Mouse (Mus musculus) midbrain, embryonic 14.5 days (tissue): Measurements from ENCODE around the gene Gorab. TPM values are rescaled to one million over a fixed set of nuclear protein-coding genes. Genes with fewer than 3 reads are reported as not detected.
A peak's percentile ranks its signal among the peaks of the same experiment; 100 is the strongest.

Source experiments
- ATAC-seq: fragments of 200-750 bp; cut with Nextera tagmentation; 2 replicates; pipeline ENCODE4 v1.8.0; 2017; ENCODE audit warnings: moderate number of reproducible peaks, moderate library complexity; ENCODE audit not compliant: low FRiP score, low TSS enrichment
- DNase-seq: peaks from one replicate; pipeline ENCODE4 v3.0.0-alpha.2; 2015
- H3K27ac ChIP-seq: fragments of 300-500 bp; sonication (generic); replicated peaks from 2 replicates; pipeline ENCODE4 v1.5.1; 2014; ENCODE audit warnings: mild to moderate bottlenecking, low read depth, low read length, moderate library complexity
- H3K27me3 ChIP-seq: fragments of 300-500 bp; sonication (generic); 2 replicates; pipeline ENCODE4 v1.6.1; 2014; ENCODE audit warnings: low read length, control low read depth, mixed read lengths; ENCODE audit not compliant: control insufficient read depth, insufficient read depth
- H3K36me3 ChIP-seq: fragments of 300-500 bp; sonication (generic); 2 replicates; pipeline ENCODE4 v1.6.1; 2014; ENCODE audit warnings: low read length, control low read depth; ENCODE audit not compliant: control insufficient read depth, insufficient read depth
- H3K4me1 ChIP-seq: fragments of 300-500 bp; sonication (generic); 2 replicates; pipeline ENCODE4 v1.6.1; 2014; ENCODE audit warnings: mild to moderate bottlenecking, antibody characterized with exemption, low read length, control low read depth; ENCODE audit not compliant: control insufficient read depth, insufficient read depth
- H3K4me2 ChIP-seq: fragments of 300-500 bp; sonication (generic); 2 replicates; pipeline ENCODE4 v1.6.1; 2014; ENCODE audit warnings: mild to moderate bottlenecking, low read length, moderate library complexity
- H3K4me3 ChIP-seq: fragments of 300-500 bp; sonication (generic); replicated peaks from 2 replicates; pipeline ENCODE4 v1.5.1; 2014; ENCODE audit warnings: low read depth, low read length
- H3K9ac ChIP-seq: fragments of 300-500 bp; sonication (generic); replicated peaks from 2 replicates; pipeline ENCODE4 v1.6.1; 2014; ENCODE audit warnings: mild to moderate bottlenecking, low read length, moderate library complexity
- H3K9me3 ChIP-seq: fragments of 300-500 bp; sonication (generic); 2 replicates; pipeline ENCODE4 v1.6.1; 2016; ENCODE audit warnings: low read length, control low read depth, mixed read lengths; ENCODE audit not compliant: control insufficient read depth
- WGBS: fragments of 180-500 bp; shearing (Covaris S2); extraction: QIAGEN DNeasy Blood & Tissue Kit; methylation state at CpG from one replicate; pipeline ENCODE4 v1.1.7; 2014; 5-methylcytosine and 5-hydroxymethylcytosine counted together
- polyA plus RNA-seq: library from polyadenylated mRNA; unstranded; fragments of >200 nt; fragmentation: Nextera tagmentation; extraction: Ambion mirVana; gene quantifications from 2 replicates; pipeline ENCODE4 v1.2.1, GENCODE M21; 2014

Gene Gorab
- 21.4 and 23.7 TPM in 2 replicates for polyA plus RNA-seq

GRCm38 (mm10) chr1:163403498-163404126 lies at the start of gene Gorab:
TSS of gene Gorab (minus strand) at chr1:163403669.
- no peaks in the 10 kb centered on the region for H3K36me3 ChIP-seq
- DNase-seq (peak; percentile 97), ATAC-seq (peak; percentile 100)
- H3K4me2 ChIP-seq, result peak within 1 kb of the TSS; percentile 77
- H3K27me3 ChIP-seq, result no peaks in the 10 kb centered on the region
- no peaks in the 10 kb centered on the region for H3K9me3 ChIP-seq
- peak within 1 kb of the TSS; percentile 82 for H3K4me3 ChIP-seq
- H3K9ac ChIP-seq, result peak within 1 kb of the TSS; percentile 80
- H3K27ac ChIP-seq, result peak within 1 kb of the TSS; percentile 89
- 0% methylated on average over 28 of the region's 28 CpGs for WGBS
- H3K4me1 ChIP-seq, result peaks cover 14% of the 10 kb centered on the region

- no peaks in the 10 kb centered on the region for H3K36me3 ChIP-seq
- no peak overlapping the region for H3K9ac ChIP-seq
- H3K4me3 ChIP-seq, result no peak overlapping the region
- no peak overlapping the region for H3K27ac ChIP-seq
- H3K27me3 ChIP-seq, result no peaks in the 10 kb centered on the region
- ATAC-seq (no peak), DNase-seq (no peak)
- H3K4me1 ChIP-seq, result no peaks in the 10 kb centered on the region
- H3K4me2 ChIP-seq, result no peak overlapping the region
- WGBS, result 69% methylated on average over 3 of the region's 3 CpGs
- no peaks in the 10 kb centered on the region for H3K9me3 ChIP-seq
These were observed 40.4 kb upstream of the Gorab start for GRCm38 (mm10) chr1:163443832-163444231.

- Histone ChIP-seq H3K27me3 (no peaks in the 10 kb centered on the region), H3K9ac (no peak overlapping the region), H3K4me3 (no peak overlapping the region), H3K27ac (no peak overlapping the region), H3K4me2 (no peak overlapping the region), H3K9me3 (no peaks in the 10 kb centered on the region), H3K36me3 (no peaks in the 10 kb centered on the region), H3K4me1 (no peaks in the 10 kb centered on the region)
- ATAC-seq (no peak), DNase-seq (no peak)
- 90% methylated on average over 2 of the region's 2 CpGs for WGBS
These were observed 35.5 kb upstream of the Gorab start for GRCm38 (mm10) chr1:163439002-163439401.

GRCm38 (mm10) chr1:163423467-163424014 lies 20.1 kb upstream of the Gorab start:
- no peak for DNase-seq
- H3K36me3 ChIP-seq, result no peaks in the 10 kb centered on the region
- H3K9ac ChIP-seq, result no peak overlapping the region
- no peak overlapping the region for H3K4me3 ChIP-seq
- no peaks in the 10 kb centered on the region for H3K27me3 ChIP-seq
- no peak overlapping the region for H3K27ac ChIP-seq
- H3K4me1 ChIP-seq, result no peaks in the 10 kb centered on the region
- 77% methylated on average over 8 of the region's 8 CpGs for WGBS
- no peak for ATAC-seq
- no peaks in the 10 kb centered on the region for H3K9me3 ChIP-seq
- H3K4me2 ChIP-seq, result no peak overlapping the region

GRCm38 (mm10) chr1:163417191-163417590 lies 13.7 kb upstream of the Gorab start:
- H3K27ac ChIP-seq, result no peak overlapping the region

GRCm38 (mm10) chr1:163414200-163414599 lies 10.7 kb upstream of the Gorab start:
- ATAC-seq, result no peak

More at GRCm38 (mm10) chr1:163417191-163417590, 13.7 kb upstream of the Gorab start:
- H3K4me3 ChIP-seq, result no peak overlapping the region
- no peak overlapping the region for H3K4me2 ChIP-seq
- H3K4me1 ChIP-seq, result no peaks in the 10 kb centered on the region
- no peaks in the 10 kb centered on the region for H3K36me3 ChIP-seq
- no peaks in the 10 kb centered on the region for H3K27me3 ChIP-seq
- DNase-seq (no peak), ATAC-seq (no peak)
- H3K9ac ChIP-seq, result no peak overlapping the region
- H3K9me3 ChIP-seq, result no peaks in the 10 kb centered on the region
- WGBS, result 67% methylated on average over 2 of the region's 2 CpGs

GRCm38 (mm10) chr1:163406203-163406602 lies 2.7 kb upstream of the Gorab start:
- no peak overlapping the region for H3K4me2 ChIP-seq
- no peak overlapping the region for H3K4me3 ChIP-seq
- 76% methylated on average over 3 of the region's 3 CpGs for WGBS
- no peaks in the 10 kb centered on the region for H3K9me3 ChIP-seq
- no peak overlapping the region for H3K9ac ChIP-seq
- no peaks in the 10 kb centered on the region for H3K27me3 ChIP-seq
- ATAC-seq (no peak), DNase-seq (no peak)
- H3K4me1 ChIP-seq, result peaks cover 14% of the 10 kb centered on the region
- H3K27ac ChIP-seq, result no peak overlapping the region
- H3K36me3 ChIP-seq, result no peaks in the 10 kb centered on the region

More at GRCm38 (mm10) chr1:163414200-163414599, 10.7 kb upstream of the Gorab start:
- Histone ChIP-seq H3K4me2 (no peak overlapping the region), H3K27ac (no peak overlapping the region), H3K27me3 (no peaks in the 10 kb centered on the region), H3K9ac (no peak overlapping the region), H3K4me1 (no peaks in the 10 kb centered on the region), H3K36me3 (no peaks in the 10 kb centered on the region), H3K9me3 (no peaks in the 10 kb centered on the region), H3K4me3 (no peak overlapping the region)
- no peak for DNase-seq
- WGBS, result 84% methylated on average over 2 of the region's 2 CpGs

GRCm38 (mm10) chr1:163391321-163391720 lies 12.1 kb downstream of the Gorab start:
- Histone ChIP-seq H3K4me2 (no peak overlapping the region), H3K27me3 (no peaks in the 10 kb centered on the region), H3K36me3 (peaks cover 52% of the 10 kb centered on the region), H3K9me3 (no peaks in the 10 kb centered on the region), H3K4me3 (no peak overlapping the region), H3K27ac (no peak overlapping the region), H3K4me1 (no peaks in the 10 kb centered on the region), H3K9ac (no peak overlapping the region)
- 91% methylated on average over 6 of the region's 6 CpGs for WGBS
- ATAC-seq (no peak), DNase-seq (no peak)

GRCm38 (mm10) chr1:163390044-163390443 lies 13.4 kb downstream of the Gorab start:
- Histone ChIP-seq H3K27ac (no peak overlapping the region), H3K4me1 (no peaks in the 10 kb centered on the region), H3K27me3 (no peaks in the 10 kb centered on the region), H3K36me3 (peaks cover 53% of the 10 kb centered on the region), H3K9me3 (no peaks in the 10 kb centered on the region), H3K9ac (no peak overlapping the region), H3K4me3 (no peak overlapping the region), H3K4me2 (no peak overlapping the region)
- ATAC-seq (no peak), DNase-seq (no peak)
- 93% methylated on average over 4 of the region's 4 CpGs for WGBS
